Mouse (Mus musculus): ENCODE measurements around the gene Tor4a.

- TF ChIP-seq MAFK (IDR thresholded peaks at IDR 0.05; ENCODE audit: insufficient read depth, low read depth, low read length) (no peak), HCFC1 (IDR thresholded peaks at IDR 0.05; ENCODE audit: borderline replicate concordance, insufficient read depth, low read length) (no peak), CHD2 (IDR thresholded peaks at IDR 0.05; ENCODE audit: low read depth, low read length) (no peak), ZNF384 (IDR thresholded peaks at IDR 0.05; ENCODE audit: low read depth, low read length) (no peak), ZC3H11A (IDR thresholded peaks at IDR 0.05; ENCODE audit: borderline replicate concordance, low read depth, low read length) (no peak)
Measured at GRCm38 (mm10) chr2:25238106-25238505, 41.4 kb upstream of the Tor4a start.

All from ES-E14 (cell line).